In the genomic region with DNA sequence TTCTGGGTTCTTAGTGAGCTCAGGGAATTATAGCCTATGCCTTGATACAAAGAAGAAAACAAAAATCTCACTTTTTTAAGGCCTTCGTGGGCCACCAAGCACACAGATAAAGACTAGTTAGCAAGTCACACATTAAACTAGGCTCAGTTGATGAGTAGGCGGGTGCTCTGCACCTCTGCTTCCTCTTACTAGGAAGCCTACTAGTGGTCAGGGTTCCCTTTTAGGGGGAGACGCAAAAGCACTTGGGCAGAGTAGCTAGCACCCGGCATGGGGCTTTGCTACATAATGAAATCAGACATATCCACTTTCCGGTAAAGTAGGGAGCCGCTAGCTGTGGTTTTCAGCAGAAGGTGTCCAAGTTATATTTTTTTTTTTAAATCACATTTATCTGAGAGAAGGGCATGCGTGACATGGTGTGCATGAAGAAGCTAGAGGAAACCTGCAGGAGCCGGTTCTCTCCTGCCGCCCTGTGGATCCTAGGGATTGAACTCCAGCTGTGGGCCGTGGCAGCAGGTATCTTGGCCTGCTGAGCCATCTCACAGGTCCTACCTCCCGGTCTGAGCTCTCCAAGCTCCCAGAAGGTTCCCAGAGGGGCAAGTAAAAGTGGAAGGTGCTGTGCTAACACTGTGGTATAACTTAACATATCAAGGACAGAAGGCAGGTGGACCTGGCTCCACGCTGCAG, we compare ENCODE assay signal across 15 mouse cellular contexts.
A peak's percentile ranks its signal among the peaks of the same experiment; 100 is the strongest.
DNase-seq lines count a peak whose midpoint lies in the region; ATAC-seq and TF ChIP-seq lines count a peak whose summit lies in the region.
"Had no signal": no experiment of that assay in that cellular context is flagged by ENCODE, and none has a peak within 500 bp of the region (broad histone marks: within the 10 kb centered on the region; RNA-seq: fewer than 3 reads in every experiment).

No protein-coding gene starts in this region.

- TF ChIP-seq CTCF in intestine, postnatal 0 days (IDR thresholded peaks at IDR 0.05; ENCODE audit: low read depth) = no peak

- no peaks in the 10 kb centered on the region for H3K36me3 ChIP-seq in heart, embryonic 11.5 days (ENCODE audit: control insufficient read depth, insufficient read depth, low read length)
- H3K36me3 ChIP-seq in kidney, embryonic 14.5 days (ENCODE audit: control insufficient read depth, insufficient read depth, low read length) = no peaks in the 10 kb centered on the region
- H3K36me3 ChIP-seq in embryonic facial prominence, embryonic 10.5 days (replicated peaks) = no peaks in the 10 kb centered on the region
- H3K36me3 ChIP-seq in intestine, postnatal 0 days (ENCODE audit: control insufficient read depth, insufficient read depth) = no peaks in the 10 kb centered on the region
- H3K36me3 ChIP-seq: hindbrain, embryonic 12.5 days; limb, embryonic 13.5 days; midbrain, embryonic 13.5 days had no signal

- peak overlapping the region; percentile 0; the same call in 1 of the 2 replicates for H3K27ac ChIP-seq in heart, embryonic 11.5 days (ENCODE audit: low read depth, low read length)
- no peak overlapping the region; the same call in 1 of the 2 replicates for H3K27ac ChIP-seq in kidney, embryonic 14.5 days (ENCODE audit: low read depth, low read length)
- 0 out of 2 replicates have a peak overlapping the region, but pooled peaks have one; percentile 35 for H3K27ac ChIP-seq in embryonic facial prominence, embryonic 10.5 days (replicated peaks)
- H3K27ac ChIP-seq in intestine, postnatal 0 days (ENCODE audit: low read depth, low read length) = no peak overlapping the region
- H3K27ac ChIP-seq: hindbrain, embryonic 12.5 days; limb, embryonic 13.5 days; midbrain, embryonic 13.5 days had no signal

- H3K9me3 ChIP-seq in heart, embryonic 11.5 days (replicated peaks; ENCODE audit: control insufficient read depth, low read length) = no peaks in the 10 kb centered on the region
- H3K9me3 ChIP-seq in kidney, embryonic 14.5 days (ENCODE audit: control insufficient read depth, low read length) = no peaks in the 10 kb centered on the region
- H3K9me3 ChIP-seq in embryonic facial prominence, embryonic 10.5 days = no peaks in the 10 kb centered on the region
- no peaks in the 10 kb centered on the region for H3K9me3 ChIP-seq in intestine, postnatal 0 days (ENCODE audit: control insufficient read depth)
- H3K9me3 ChIP-seq: hindbrain, embryonic 12.5 days; limb, embryonic 13.5 days; midbrain, embryonic 13.5 days had no signal

- H3K9ac ChIP-seq in heart, embryonic 11.5 days (ENCODE audit: low read depth, low read length) = 0 out of 2 replicates have a peak overlapping the region, but pooled peaks have one; percentile 28
- H3K9ac ChIP-seq in kidney, embryonic 14.5 days (ENCODE audit: low read depth, low read length) = no peak overlapping the region
- no peak overlapping the region for H3K9ac ChIP-seq in intestine, postnatal 0 days (ENCODE audit: low read depth, low read length)
- H3K9ac ChIP-seq: hindbrain, embryonic 12.5 days; liver, postnatal 0 days; midbrain, embryonic 13.5 days had no signal

- peaks cover 54% of the 10 kb centered on the region for H3K4me1 ChIP-seq in heart, embryonic 11.5 days (ENCODE audit: control insufficient read depth, insufficient read depth, low read length)
- peaks cover 18% of the 10 kb centered on the region for H3K4me1 ChIP-seq in kidney, embryonic 14.5 days (ENCODE audit: control insufficient read depth, insufficient read depth, low read length)
- peaks cover 63% of the 10 kb centered on the region for H3K4me1 ChIP-seq in embryonic facial prominence, embryonic 10.5 days
- H3K4me1 ChIP-seq in intestine, postnatal 0 days (replicated peaks; ENCODE audit: control insufficient read depth, insufficient read depth, low read length) = peaks cover 13% of the 10 kb centered on the region; the same call in 1 of the 2 replicates

- no peak for ATAC-seq in heart, embryonic 11.5 days (replicated peaks; ENCODE audit: insufficient number of reproducible peaks, low FRiP score, low TSS enrichment)
- ATAC-seq in kidney, embryonic 14.5 days (ENCODE audit: low FRiP score, low TSS enrichment) = no peak
- peak; percentile 63 for ATAC-seq in megakaryocyte progenitor cell, adult 5-6 weeks (replicated peaks; ENCODE audit: poor library complexity)
- ATAC-seq in intestine, postnatal 0 days = no peak
- ATAC-seq: liver, postnatal 0 days; midbrain, embryonic 13.5 days; Patski had no signal

- no peak overlapping the region for H3K4me2 ChIP-seq in heart, embryonic 11.5 days
- H3K4me2 ChIP-seq in kidney, embryonic 14.5 days (replicated peaks; ENCODE audit: low read depth, low read length) = no peak overlapping the region
- no peak overlapping the region for H3K4me2 ChIP-seq in intestine, postnatal 0 days (replicated peaks; ENCODE audit: low read depth)
- H3K4me2 ChIP-seq: hindbrain, embryonic 12.5 days; midbrain, embryonic 13.5 days had no signal

- WGBS in heart, embryonic 11.5 days (ENCODE audit: insufficient replicate concordance) = 63% methylated on average over 12 of the region's 12 CpGs
- 63% methylated on average over 12 of the region's 12 CpGs for whole genome bisulfite sequencing in kidney, embryonic 14.5 days
- WGBS in embryonic facial prominence, embryonic 10.5 days = 71% methylated on average over 12 of the region's 12 CpGs
- WGBS in intestine, postnatal 0 days = 78% methylated on average over 12 of the region's 12 CpGs

- H3K27me3 ChIP-seq in heart, embryonic 11.5 days (ENCODE audit: control insufficient read depth, insufficient read depth, low read length) = peaks cover 20% of the 10 kb centered on the region
- peaks cover 23% of the 10 kb centered on the region for H3K27me3 ChIP-seq in kidney, embryonic 14.5 days (ENCODE audit: control insufficient read depth, insufficient read depth, low read length)
- peaks cover 41% of the 10 kb centered on the region for H3K27me3 ChIP-seq in embryonic facial prominence, embryonic 10.5 days (replicated peaks; ENCODE audit: low read depth, poor library complexity, severe bottlenecking)
- H3K27me3 ChIP-seq in intestine, postnatal 0 days (replicated peaks; ENCODE audit: control insufficient read depth, insufficient read depth, low read length) = no peaks in the 10 kb centered on the region; the same call in 1 of the 2 replicates
- H3K27me3 ChIP-seq: Patski had no signal

- DNase-seq in heart, postnatal 10 days = no peak
- peak; percentile 55 for DNase-seq in kidney, postnatal 14 days
- DNase-seq in embryonic facial prominence, embryonic 10.5 days (ENCODE audit: low spot score) = no peak
- DNase-seq: cerebellum, adult 9-11 months; gastrocnemius, postnatal 36 days; liver, postnatal 0 days; right cerebral cortex, postnatal 4 days had no signal

- H3K4me3 ChIP-seq in heart, embryonic 11.5 days (ENCODE audit: low read depth, low read length) = no peak overlapping the region
- H3K4me3 ChIP-seq in kidney, embryonic 14.5 days (ENCODE audit: low read length) = no peak overlapping the region
- no peak overlapping the region for H3K4me3 ChIP-seq in embryonic facial prominence, embryonic 10.5 days
- H3K4me3 ChIP-seq in intestine, postnatal 0 days (ENCODE audit: low read depth, low read length) = no peak overlapping the region
- H3K4me3 ChIP-seq: hindbrain, embryonic 12.5 days; limb, embryonic 13.5 days; midbrain, embryonic 13.5 days had no signal

- intact Hi-C loops in heart, postnatal 10 days (cut with DNase I) = no loop called here

Comparison
In these comparisons a context has a peak if more than half of its experiments do, and no peak if none do; other contexts are left out.
1. H3K27ac ChIP-seq: peak in heart, embryonic 11.5 days (single experiment) and embryonic facial prominence, embryonic 10.5 days (single experiment); none in kidney, embryonic 14.5 days (single experiment) and intestine, postnatal 0 days (single experiment).